Mouse (Mus musculus): Measurements from ENCODE around the gene Vasp. TPM values are rescaled to one million over a fixed set of nuclear protein-coding genes. Genes with fewer than 3 reads are reported as not detected.
A peak's percentile ranks its signal among the peaks of the same experiment; 100 is the strongest.
"Not testable (repeated sequence)": the region's sequence is repeated elsewhere in the genome, so short reads cannot be mapped to it uniquely, and the experiment has no call there.

Vasp gene
- total and polyA plus RNA-seq, 3 experiments: 146 to 560 (median 239) TPM

- DNase-seq (ENCODE audit: low spot score) (no peak), ATAC-seq (ENCODE audit: extremely low read depth, insufficient number of reproducible peaks, low FRiP score, poor library complexity, severe bottlenecking) (no peak)
- peaks cover 23% of the 10 kb centered on the region for H3K4me1 ChIP-seq (ENCODE audit: insufficient read depth, low read depth, low read length)
- no peaks in the 10 kb centered on the region for H3K9me3 ChIP-seq (replicated peaks)
- H3K36me3 ChIP-seq (replicated peaks): no peaks in the 10 kb centered on the region
- H3K27me3 ChIP-seq (ENCODE audit: insufficient read depth, low read length): peaks cover 22% of the 10 kb centered on the region
- TF ChIP-seq GATA2 (IDR thresholded peaks at IDR 0.05; ENCODE audit: borderline replicate concordance, low read depth, low read length): no peak
- no peak for TF ChIP-seq GATA1 (IDR thresholded peaks at IDR 0.05; ENCODE audit: borderline replicate concordance, low read length)
- TF ChIP-seq CTCF (IDR thresholded peaks at IDR 0.05; ENCODE audit: low read depth, low read length): peak; percentile 58
- TF ChIP-seq TAL1 (conservative IDR thresholded peaks at IDR 0.05; ENCODE audit: low read depth, low read length): no peak
- no peak for TF ChIP-seq POLR2AphosphoS5 (IDR thresholded peaks at IDR 0.05; ENCODE audit: insufficient replicate concordance, low read depth, low read length)
- no peak overlapping the region for H3K4me3 ChIP-seq (ENCODE audit: low read depth, low read length)
Measured at GRCm38 (mm10) chr7:19284763-19285162, 13.1 kb upstream of the Vasp start.

- ATAC-seq (ENCODE audit: extremely low read depth, insufficient number of reproducible peaks, low FRiP score, poor library complexity, severe bottlenecking) (no peak), DNase-seq (ENCODE audit: low spot score) (no peak)
- Histone ChIP-seq H3K4me1 (ENCODE audit: insufficient read depth, low read depth, low read length) (peaks cover 27% of the 10 kb centered on the region), H3K9me3 (replicated peaks) (no peaks in the 10 kb centered on the region), H3K4me3 (ENCODE audit: low read depth, low read length) (no peak overlapping the region), H3K27me3 (ENCODE audit: insufficient read depth, low read length) (peaks cover 32% of the 10 kb centered on the region), H3K36me3 (replicated peaks) (no peaks in the 10 kb centered on the region)
- TF ChIP-seq POLR2AphosphoS5 (IDR thresholded peaks at IDR 0.05; ENCODE audit: insufficient replicate concordance, low read depth, low read length) (no peak), CTCF (IDR thresholded peaks at IDR 0.05; ENCODE audit: low read depth, low read length) (no peak), TAL1 (conservative IDR thresholded peaks at IDR 0.05; ENCODE audit: low read depth, low read length) (no peak), GATA2 (IDR thresholded peaks at IDR 0.05; ENCODE audit: borderline replicate concordance, low read depth, low read length) (no peak), GATA1 (IDR thresholded peaks at IDR 0.05; ENCODE audit: borderline replicate concordance, low read length) (no peak)
Measured at GRCm38 (mm10) chr7:19283406-19283804, 11.8 kb upstream of the Vasp start.

- ATAC-seq (ENCODE audit: extremely low read depth, insufficient number of reproducible peaks, low FRiP score, poor library complexity, severe bottlenecking): no peak
- H3K27me3 ChIP-seq (ENCODE audit: insufficient read depth, low read length): peaks cover 35% of the 10 kb centered on the region
Measured at GRCm38 (mm10) chr7:19282791-19283405, 11.3 kb upstream of the Vasp start.

GRCm38 (mm10) chr7:19282385-19282784 lies 10.8 kb upstream of the Vasp start, which contains the start of gene Rtn2:
Rtn2 (plus strand) TSS chr7:19282624.
- Histone ChIP-seq H3K27me3 (ENCODE audit: insufficient read depth, low read length) (peaks cover 38% of the 10 kb centered on the region), H3K4me1 (ENCODE audit: insufficient read depth, low read depth, low read length) (peaks cover 32% of the 10 kb centered on the region), H3K9me3 (replicated peaks) (no peaks in the 10 kb centered on the region), H3K36me3 (replicated peaks) (no peaks in the 10 kb centered on the region), H3K4me3 (ENCODE audit: low read depth, low read length) (peak within 1 kb of the TSS; percentile 70)
- DNase-seq (ENCODE audit: low spot score): peak; percentile 35
- peak; percentile 49 for ATAC-seq (ENCODE audit: extremely low read depth, insufficient number of reproducible peaks, low FRiP score, poor library complexity, severe bottlenecking)
- TF ChIP-seq POLR2AphosphoS5 (IDR thresholded peaks at IDR 0.05; ENCODE audit: insufficient replicate concordance, low read depth, low read length) (no peak), GATA2 (IDR thresholded peaks at IDR 0.05; ENCODE audit: borderline replicate concordance, low read depth, low read length) (no peak), GATA1 (IDR thresholded peaks at IDR 0.05; ENCODE audit: borderline replicate concordance, low read length) (no peak), CTCF (IDR thresholded peaks at IDR 0.05; ENCODE audit: low read depth, low read length) (no peak), TAL1 (conservative IDR thresholded peaks at IDR 0.05; ENCODE audit: low read depth, low read length) (no peak)

More at GRCm38 (mm10) chr7:19282791-19283405, 11.3 kb upstream of the Vasp start:
- TF ChIP-seq GATA1 (IDR thresholded peaks at IDR 0.05; ENCODE audit: borderline replicate concordance, low read length) (no peak), CTCF (IDR thresholded peaks at IDR 0.05; ENCODE audit: low read depth, low read length) (no peak), POLR2AphosphoS5 (IDR thresholded peaks at IDR 0.05; ENCODE audit: insufficient replicate concordance, low read depth, low read length) (no peak), GATA2 (IDR thresholded peaks at IDR 0.05; ENCODE audit: borderline replicate concordance, low read depth, low read length) (no peak), TAL1 (conservative IDR thresholded peaks at IDR 0.05; ENCODE audit: low read depth, low read length) (no peak)
- peak; percentile 42 for DNase-seq (ENCODE audit: low spot score)
- Histone ChIP-seq H3K9me3 (replicated peaks) (no peaks in the 10 kb centered on the region), H3K36me3 (replicated peaks) (no peaks in the 10 kb centered on the region), H3K4me1 (ENCODE audit: insufficient read depth, low read depth, low read length) (peaks cover 29% of the 10 kb centered on the region), H3K4me3 (ENCODE audit: low read depth, low read length) (peak overlapping the region; percentile 70)

- DNase-seq (ENCODE audit: low spot score); H3K36me3 ChIP-seq (replicated peaks); H3K9me3 ChIP-seq (replicated peaks); ATAC-seq (ENCODE audit: extremely low read depth, insufficient number of reproducible peaks, low FRiP score, poor library complexity, severe bottlenecking): not testable (repeated sequence)
- Histone ChIP-seq H3K4me3 (ENCODE audit: low read depth, low read length) (peak overlapping the region; percentile 70; the same call in 1 of the 2 replicates), H3K27me3 (ENCODE audit: insufficient read depth, low read length) (peaks cover 35% of the 10 kb centered on the region), H3K4me1 (ENCODE audit: insufficient read depth, low read depth, low read length) (peaks cover 32% of the 10 kb centered on the region)
- 0 out of 2 replicates have a peak, but pooled peaks have one; percentile 16 for TF ChIP-seq CTCF (IDR thresholded peaks at IDR 0.05; ENCODE audit: low read depth, low read length)
Measured at GRCm38 (mm10) chr7:19281680-19282304, 10.2 kb upstream of the Vasp start.

- H3K4me3 ChIP-seq (ENCODE audit: low read depth, low read length): peak within 1 kb of the TSS; percentile 9; the same call in 1 of the 2 replicates
- ATAC-seq (ENCODE audit: extremely low read depth, insufficient number of reproducible peaks, low FRiP score, poor library complexity, severe bottlenecking): no peak
- peaks cover 34% of the 10 kb centered on the region for H3K4me1 ChIP-seq (ENCODE audit: insufficient read depth, low read depth, low read length)
- TF ChIP-seq GATA2 (IDR thresholded peaks at IDR 0.05; ENCODE audit: borderline replicate concordance, low read depth, low read length): no peak
- no peak for TF ChIP-seq GATA1 (IDR thresholded peaks at IDR 0.05; ENCODE audit: borderline replicate concordance, low read length)
- TF ChIP-seq CTCF (IDR thresholded peaks at IDR 0.05; ENCODE audit: low read depth, low read length): no peak
- no peak for TF ChIP-seq POLR2AphosphoS5 (IDR thresholded peaks at IDR 0.05; ENCODE audit: insufficient replicate concordance, low read depth, low read length)
- no peak for TF ChIP-seq TAL1 (conservative IDR thresholded peaks at IDR 0.05; ENCODE audit: low read depth, low read length)
- H3K9me3 ChIP-seq (replicated peaks): no peaks in the 10 kb centered on the region
- no peaks in the 10 kb centered on the region for H3K36me3 ChIP-seq (replicated peaks)
- peaks cover 32% of the 10 kb centered on the region for H3K27me3 ChIP-seq (ENCODE audit: insufficient read depth, low read length)
- no peak for DNase-seq (ENCODE audit: low spot score)
Measured at GRCm38 (mm10) chr7:19279581-19280114, 8.0 kb upstream of the Vasp start, which contains the start of gene Ppm1n. Ppm1n (minus strand) TSS chr7:19280064.

Measured in G1E (cell line).